Mouse (Mus musculus) spleen, adult 2 months (tissue): Measurements from ENCODE around the gene Gm43552. TPM values are rescaled to one million over a fixed set of nuclear protein-coding genes. Genes with fewer than 3 reads are reported as not detected.
A peak's percentile ranks its signal among the peaks of the same experiment; 100 is the strongest.
"Not testable (repeated sequence)": the region's sequence is repeated elsewhere in the genome, so short reads cannot be mapped to it uniquely, and the experiment has no call there.

ENCODE experiments used
- DNase-seq, 2 experiments: peaks; one replicate each; pipeline versions ENCODE4 v3.0.0 to v3.0.0-alpha.2; 2012 to 2021; ENCODE audit warnings: low spot score in 2 of 2, low read depth in 1 of 2
- H3K27ac ChIP-seq: fragments of 200-500 bp; 2 replicates; pipeline ENCODE4 v1.5.1; 2012; ENCODE audit warnings: low read length, inconsistent platforms; ENCODE audit not compliant: insufficient read depth
- H3K27me3 ChIP-seq: fragments of 200-500 bp; 2 replicates; pipeline ENCODE4 v1.6.1; 2012; ENCODE audit warnings: mild to moderate bottlenecking, moderate library complexity, low read length, inconsistent platforms; ENCODE audit not compliant: control insufficient read depth, insufficient read depth
- H3K36me3 ChIP-seq: fragments of 200-500 bp; 2 replicates; pipeline ENCODE4 v1.6.1; 2012; ENCODE audit warnings: mild to moderate bottlenecking, low read length, inconsistent platforms; ENCODE audit not compliant: control insufficient read depth, insufficient read depth
- H3K4me1 ChIP-seq: fragments of 200-500 bp; 2 replicates; pipeline ENCODE4 v1.6.1; 2011; ENCODE audit warnings: inconsistent platforms; ENCODE audit not compliant: control insufficient read depth, insufficient read depth, insufficient read length
- H3K4me3 ChIP-seq: fragments of 200-500 bp; 2 replicates; pipeline ENCODE4 v1.5.1; 2011; ENCODE audit warnings: mild to moderate bottlenecking, inconsistent platforms; ENCODE audit not compliant: insufficient read depth, insufficient read length; ENCODE audit errors: extremely low read depth
- CTCF ChIP-seq: fragments of 200-500 bp; IDR thresholded peaks from 2 replicates; pipeline ENCODE4 v1.5.1; 2011; ENCODE audit warnings: mild to moderate bottlenecking, inconsistent platforms; ENCODE audit not compliant: insufficient read depth, insufficient read length, insufficient replicate concordance; ENCODE audit errors: extremely low read depth
- POLR2A ChIP-seq: fragments of 200-500 bp; IDR thresholded peaks from 2 replicates; pipeline ENCODE4 v1.6.1; 2011; ENCODE audit warnings: low read depth, low read length, inconsistent platforms
- WGBS: fragments of 180-500 bp; shearing (Covaris S2); methylation state at CpG from one replicate; pipeline ENCODE4 v1.1.7; 2018; 5-methylcytosine and 5-hydroxymethylcytosine counted together
- polyA plus RNA-seq: library from polyadenylated mRNA; depleted of rRNA; stranded (reverse); fragments of >200 nt; gene quantifications from 2 replicates; pipeline ENCODE4 v1.2.3, GENCODE M21; 2012

Gm43552 gene
- polyA plus RNA-seq, 1 experiment: not detected

- Histone ChIP-seq H3K36me3 (no peaks in the 10 kb centered on the region), H3K27me3 (no peaks in the 10 kb centered on the region)
- DNase-seq: peak; percentile 83 to 90
These were observed 44.3 kb upstream of the Gm43552 start, which contains the start of the genes Smim14 and Ube2k for GRCm38 (mm10) chr5:65536751-65537419. Gene Smim14 (minus strand): TSS chr5:65537184. Gene Ube2k (plus strand): TSS chr5:65537233.

DNA sequence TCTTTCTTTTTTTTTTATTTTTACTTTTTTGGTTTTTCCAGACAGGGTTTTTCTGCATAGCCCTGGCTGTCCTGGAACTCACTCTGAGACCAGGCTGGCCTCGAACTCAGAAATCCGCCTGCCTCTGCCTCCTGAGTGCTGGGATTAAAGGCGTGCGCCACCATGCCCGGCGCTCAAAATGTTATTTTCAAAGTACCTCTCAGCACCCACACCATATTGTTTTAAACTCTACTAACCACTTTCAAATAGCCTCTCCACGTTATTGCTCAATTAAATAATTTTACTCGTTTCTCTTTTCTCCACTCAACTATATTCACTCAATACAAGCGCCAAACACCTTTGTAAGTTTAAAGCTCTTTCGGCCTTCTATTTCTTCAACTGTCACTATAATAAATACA, 43.4 kb upstream of the Gm43552 start:
- H3K27ac ChIP-seq, DNase-seq, H3K4me1 ChIP-seq, H3K27me3 ChIP-seq, H3K36me3 ChIP-seq: not testable (repeated sequence)
- 84% methylated on average over 10 of the region's 10 CpGs for WGBS
- H3K4me3 ChIP-seq: peak overlapping the region; percentile 80; the same call in 1 of the 2 replicates

More at GRCm38 (mm10) chr5:65536751-65537419, 44.3 kb upstream of the Gm43552 start, which contains the start of the genes Smim14 and Ube2k:
- under 1% methylated on average over 66 of the region's 66 CpGs for WGBS
- TF ChIP-seq POLR2A (peak; percentile 49; the same call in 1 of the 2 replicates), CTCF (no peak)
- Histone ChIP-seq H3K27ac (peak within 1 kb of the TSS; percentile 96), H3K4me3 (peak within 1 kb of the TSS; percentile 80), H3K4me1 (peaks cover 2% of the 10 kb centered on the region)

DNA sequence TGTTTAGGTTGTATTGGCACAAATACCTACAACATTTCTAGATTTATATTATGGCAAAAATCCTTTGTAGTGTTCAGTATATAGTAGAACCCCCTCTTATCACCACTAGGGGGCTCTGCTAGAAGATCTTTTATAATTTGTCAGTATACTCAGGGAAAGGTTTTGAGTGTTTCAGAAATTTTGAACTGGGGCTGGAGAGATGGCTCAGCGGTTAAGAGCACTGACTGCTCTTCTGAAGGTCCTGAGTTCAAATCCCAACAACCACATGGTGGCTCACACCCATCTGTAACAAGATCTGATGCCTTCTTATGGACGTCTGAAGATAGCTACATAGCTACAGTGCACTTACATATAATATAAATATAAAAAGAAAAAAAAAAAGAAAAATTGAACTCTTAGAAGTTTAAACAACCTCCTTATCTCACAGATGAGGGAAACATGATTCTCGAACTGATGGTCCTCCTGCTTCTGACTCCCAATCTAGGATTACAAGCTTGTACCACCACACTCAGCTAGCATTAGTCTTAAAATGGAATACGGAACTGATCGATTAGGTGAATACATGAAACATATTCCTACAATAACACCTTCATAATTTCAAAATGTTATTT, 42.9 kb upstream of the Gm43552 start:
- H3K27ac ChIP-seq: no peak overlapping the region
- H3K36me3 ChIP-seq: no peaks in the 10 kb centered on the region
- DNase-seq: peak in 1 of 2 experiments; percentile 56
- peaks cover 2% of the 10 kb centered on the region for H3K4me1 ChIP-seq
- WGBS: 48% methylated on average over 5 of the region's 5 CpGs
- H3K4me3 ChIP-seq: no peak overlapping the region
- no peaks in the 10 kb centered on the region for H3K27me3 ChIP-seq
- TF ChIP-seq CTCF (no peak), POLR2A (no peak)

DNA sequence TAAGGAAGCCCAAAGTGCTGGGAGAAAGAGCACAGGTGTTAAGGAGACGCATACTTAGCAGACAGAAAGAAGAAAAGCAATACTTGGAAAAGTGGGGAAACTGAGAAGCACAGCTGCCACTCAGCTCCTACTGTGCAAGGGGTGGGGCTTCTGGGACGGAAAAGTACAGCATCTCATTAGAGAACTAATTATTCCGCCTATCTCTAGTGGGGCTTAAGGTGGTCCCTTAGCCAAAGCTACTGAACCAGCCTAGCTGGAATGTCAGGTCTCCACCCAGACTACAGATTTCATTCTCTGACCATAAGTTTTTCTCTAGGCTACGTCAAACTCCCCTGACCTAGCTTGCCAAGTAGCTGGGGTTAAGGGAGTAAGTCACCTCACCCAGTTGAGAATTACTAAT, 41.9 kb upstream of the Gm43552 start:
- WGBS: 95% methylated on average over 4 of the region's 4 CpGs

GRCm38 (mm10) chr5:65531283-65531682, 38.6 kb upstream of the Gm43552 start:
- WGBS: 84% methylated on average over 3 of the region's 3 CpGs
- Histone ChIP-seq H3K36me3 (no peaks in the 10 kb centered on the region), H3K27ac (no peak overlapping the region), H3K4me3 (no peak overlapping the region), H3K4me1 (no peaks in the 10 kb centered on the region; the same call in 1 of the 2 replicates), H3K27me3 (no peaks in the 10 kb centered on the region)
- TF ChIP-seq POLR2A: no peak
- no peak for TF ChIP-seq CTCF
- no peak for DNase-seq

More for the DNA sequence above, 41.9 kb upstream of the Gm43552 start:
- DNase-seq: no peak
- no peaks in the 10 kb centered on the region for H3K27me3 ChIP-seq
- H3K36me3 ChIP-seq: no peaks in the 10 kb centered on the region
- H3K27ac ChIP-seq: no peak overlapping the region
- H3K4me1 ChIP-seq: peaks cover 2% of the 10 kb centered on the region
- TF ChIP-seq POLR2A: no peak
- no peak for TF ChIP-seq CTCF
- H3K4me3 ChIP-seq: no peak overlapping the region

DNA sequence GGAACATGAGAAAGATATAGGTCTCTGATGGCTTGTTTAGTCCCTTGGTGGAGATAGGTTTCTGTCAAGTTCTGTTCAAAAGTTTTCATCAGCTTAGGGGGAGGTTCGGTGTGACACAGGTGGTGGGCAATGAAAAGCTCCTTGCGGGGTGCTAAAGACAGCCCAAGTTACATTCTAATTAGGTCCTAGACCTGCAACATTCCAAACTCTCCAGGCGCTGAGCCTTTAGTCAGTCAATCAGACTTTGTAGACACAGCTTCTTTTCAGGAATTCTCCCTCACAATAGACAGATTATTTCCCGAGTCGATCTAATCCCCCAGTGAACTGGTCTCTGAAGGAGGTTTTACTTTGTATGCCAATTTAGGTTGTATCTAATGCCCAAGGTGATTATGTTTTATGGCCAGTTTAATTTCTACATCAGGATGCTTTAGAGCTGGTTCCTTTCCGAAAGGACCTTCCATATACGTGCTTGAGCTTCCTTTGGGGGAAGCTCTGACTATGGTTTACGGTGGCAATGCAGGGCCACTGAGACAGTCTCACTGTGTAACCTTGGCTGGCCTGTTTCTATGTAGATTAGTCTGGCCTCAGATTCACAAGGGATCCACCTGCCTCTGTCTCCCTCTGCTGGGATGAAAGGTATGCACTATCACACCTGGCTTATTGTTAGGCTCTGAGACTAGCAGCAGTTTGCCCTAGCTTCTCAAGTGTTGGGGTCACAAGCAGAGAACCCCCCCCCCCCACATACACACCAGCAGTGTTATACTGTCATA, 33.2 kb upstream of the Gm43552 start:
- H3K4me1 ChIP-seq: no peaks in the 10 kb centered on the region
- no peak overlapping the region for H3K27ac ChIP-seq
- peak in 1 of 2 experiments; percentile 56 for DNase-seq
- TF ChIP-seq CTCF (peak; percentile 63; the same call in 1 of the 2 replicates), POLR2A (no peak)
- no peak overlapping the region for H3K4me3 ChIP-seq
- H3K36me3 ChIP-seq: no peaks in the 10 kb centered on the region
- 71% methylated on average over 8 of the region's 8 CpGs for WGBS
- H3K27me3 ChIP-seq: no peaks in the 10 kb centered on the region
